Mouse (Mus musculus) ZHBTc4 (cell line): ENCODE results near the gene B3gnt2.

Experiments
- DNase-seq: peaks from one replicate; pipeline ENCODE4 v3.0.0-alpha.2; 2011; ENCODE audit warnings: low read depth, low spot score

B3gnt2 gene

DNA sequence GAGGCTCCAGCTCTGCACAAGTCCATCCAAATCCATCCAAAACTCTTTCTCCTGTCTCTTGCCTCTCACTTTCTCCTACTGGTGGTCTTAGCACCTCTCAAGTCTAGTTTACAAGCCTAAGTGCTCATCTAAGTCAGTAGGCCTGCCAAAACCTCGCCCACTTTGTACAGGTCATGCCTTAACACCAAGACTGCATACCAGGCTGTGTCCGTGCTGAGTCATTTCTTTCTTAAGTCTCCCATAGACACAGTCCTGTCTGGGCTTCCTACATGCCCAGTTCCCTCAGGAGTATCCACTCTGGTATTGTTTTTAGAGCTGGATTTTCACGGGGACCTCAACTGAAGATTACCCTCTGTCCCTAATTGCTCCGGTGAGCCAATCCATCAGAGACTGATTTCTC is 127.9 kb downstream of the B3gnt2 start:
- no peak for DNase-seq

DNA sequence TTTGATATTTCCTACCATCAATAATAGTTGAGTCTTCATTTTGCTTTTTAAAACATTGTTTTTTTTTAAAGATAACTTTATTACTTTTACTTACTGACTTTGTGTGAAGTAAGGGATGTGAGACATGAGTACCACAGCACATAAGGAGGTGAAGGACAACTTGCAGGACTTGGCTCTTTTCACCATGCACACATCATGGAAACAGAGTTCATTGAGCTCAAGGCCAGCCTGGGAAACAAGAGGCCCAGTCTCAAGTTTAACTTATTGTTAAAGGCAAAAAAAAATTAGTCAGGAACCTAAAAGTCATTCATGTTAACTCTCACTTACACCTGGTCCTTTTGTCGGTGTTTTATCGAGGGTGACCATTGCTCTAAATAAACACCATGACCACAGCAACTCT is 137.7 kb downstream of the B3gnt2 start:
- DNase-seq: no peak

GRCm38 (mm10) chr11:22720096-22720495 is 140.7 kb downstream of the B3gnt2 start:
- no peak for DNase-seq

DNA sequence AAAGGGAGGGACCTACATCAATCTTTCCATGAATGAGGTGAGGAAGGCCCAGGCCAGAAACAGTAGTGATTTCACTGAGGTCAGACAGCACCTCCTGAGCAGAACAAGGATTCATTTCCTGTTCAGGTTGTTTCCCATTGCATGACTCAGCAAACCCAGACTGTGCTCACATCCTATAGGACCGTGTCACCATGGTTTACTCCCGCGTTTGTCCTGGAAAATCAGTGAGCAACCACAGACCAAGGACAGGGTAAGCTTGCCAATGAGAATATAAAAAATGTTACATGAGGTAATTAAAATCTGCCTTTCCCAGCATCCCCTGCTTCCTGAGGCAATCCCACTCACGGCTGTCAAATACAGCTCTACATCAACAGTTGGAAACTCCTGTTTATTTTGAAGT is 141.2 kb downstream of the B3gnt2 start:
- peak; percentile 23 for DNase-seq

GRCm38 (mm10) chr11:22718036-22718435 is 142.7 kb downstream of the B3gnt2 start:
- no peak for DNase-seq

DNA sequence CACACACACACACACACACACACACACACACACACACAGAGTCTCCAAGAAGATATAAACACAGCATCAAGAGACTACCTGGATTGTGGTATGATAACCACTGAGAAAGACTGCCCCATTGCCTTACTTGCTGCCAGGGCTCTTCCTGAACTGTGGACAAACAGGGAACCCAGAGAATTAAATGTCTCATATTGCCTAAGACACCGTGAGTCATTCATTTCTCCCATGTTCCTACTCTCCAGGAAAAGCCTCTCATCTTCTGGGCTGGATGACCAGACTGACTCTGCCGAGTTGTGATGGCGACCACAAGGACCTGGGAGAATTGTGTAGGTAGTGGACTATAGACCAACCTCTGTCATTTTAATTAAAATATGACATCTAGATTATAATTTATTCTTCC is 149.4 kb downstream of the B3gnt2 start:
- no peak for DNase-seq

- DNase-seq: peak; percentile 77
Observed at GRCm38 (mm10) chr11:22710596-22710995, 150.2 kb downstream of the B3gnt2 start.
